Mouse (Mus musculus) stomach, postnatal 0 days (tissue): ENCODE data around the gene Becn1. TPM values are rescaled to one million over a fixed set of nuclear protein-coding genes. Genes with fewer than 3 reads are reported as not detected.

Experiments used
- ATAC-seq: fragments of 200-750 bp; cut with Nextera tagmentation; 2 replicates; pipeline ENCODE4 v1.8.0; 2017; ENCODE audit not compliant: low FRiP score, low TSS enrichment
- DNase-seq: peaks from one replicate; pipeline ENCODE4 v3.0.0-alpha.2; 2016; ENCODE audit warnings: low spot score
- H3K27ac ChIP-seq: fragments of 300-500 bp; sonication (generic); replicated peaks from 2 replicates; pipeline ENCODE4 v1.5.1; 2014; ENCODE audit warnings: mild to moderate bottlenecking, control low read depth
- H3K27me3 ChIP-seq: fragments of 300-500 bp; sonication (generic); 2 replicates; pipeline ENCODE4 v1.6.1; 2014; ENCODE audit warnings: low read length; ENCODE audit not compliant: control insufficient read depth, insufficient read depth
- H3K36me3 ChIP-seq: fragments of 300-500 bp; sonication (generic); 2 replicates; pipeline ENCODE4 v1.6.1; 2014; ENCODE audit warnings: low read length, mixed read lengths; ENCODE audit not compliant: control insufficient read depth, insufficient read depth
- H3K4me1 ChIP-seq: fragments of 300-500 bp; sonication (generic); replicated peaks from 2 replicates; pipeline ENCODE4 v1.6.1; 2014; ENCODE audit warnings: antibody characterized with exemption; ENCODE audit not compliant: control insufficient read depth, insufficient read depth
- H3K4me2 ChIP-seq: fragments of 300-500 bp; sonication (generic); replicated peaks from 2 replicates; pipeline ENCODE4 v1.6.1; 2014; ENCODE audit warnings: low read depth, mild to moderate bottlenecking, control low read depth, moderate library complexity
- H3K4me3 ChIP-seq: fragments of 300-500 bp; sonication (generic); 2 replicates; pipeline ENCODE4 v1.5.1; 2014; ENCODE audit warnings: low read depth, low read length, control low read depth
- H3K9ac ChIP-seq: fragments of 300-500 bp; sonication (generic); 2 replicates; pipeline ENCODE4 v1.6.1; 2014; ENCODE audit warnings: mild to moderate bottlenecking, low read length, control low read depth, mixed read lengths
- H3K9me3 ChIP-seq: fragments of 300-500 bp; sonication (generic); 2 replicates; pipeline ENCODE4 v1.6.1; 2016; ENCODE audit warnings: low read length; ENCODE audit not compliant: control insufficient read depth
- CTCF ChIP-seq: IDR thresholded peaks from 2 replicates; pipeline ENCODE4 v1.5.1; 2016; ENCODE audit warnings: antibody characterized with exemption, low read depth, mild to moderate bottlenecking, moderate library complexity
- EP300 ChIP-seq: optimal IDR thresholded peaks from 2 replicates; pipeline ENCODE3; 2016; ENCODE audit warnings: antibody characterized with exemption
- WGBS: fragments of 180-500 bp; shearing (Covaris S2); extraction: QIAGEN DNeasy Blood & Tissue Kit; methylation state at CpG from one replicate; pipeline ENCODE4 v1.1.7; 2014; 5-methylcytosine and 5-hydroxymethylcytosine counted together
- polyA plus RNA-seq: library from polyadenylated mRNA; unstranded; fragments of >200 nt; fragmentation: Nextera tagmentation; extraction: Ambion mirVana; gene quantifications from 2 replicates; pipeline ENCODE4 v1.2.1, GENCODE M21; 2015

Gene Becn1
- polyA plus RNA-seq, 1 experiment from 2014 or later, result 102 TPM

DNA sequence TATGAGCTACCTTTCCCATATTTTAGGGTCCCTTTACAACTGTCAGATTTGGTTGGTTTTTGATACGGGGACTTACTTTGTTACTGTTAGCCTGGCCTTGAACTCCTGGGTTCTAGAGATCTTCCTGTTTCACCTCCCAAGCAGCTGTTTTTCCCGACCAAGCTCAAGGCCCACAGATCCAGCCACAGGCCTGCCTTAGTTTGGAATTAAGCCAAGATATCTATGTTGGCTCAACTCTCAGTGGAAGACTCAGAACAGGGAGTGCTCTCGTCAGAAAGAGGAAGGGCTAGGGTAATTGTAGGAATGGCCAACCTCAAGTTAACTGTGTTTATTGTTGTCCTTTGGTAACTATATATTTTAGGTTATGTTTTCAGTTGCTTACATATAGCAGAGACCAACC, 10.1 kb upstream of the Becn1 start:
- no peak for TF ChIP-seq EP300
- no peak for TF ChIP-seq CTCF

DNA sequence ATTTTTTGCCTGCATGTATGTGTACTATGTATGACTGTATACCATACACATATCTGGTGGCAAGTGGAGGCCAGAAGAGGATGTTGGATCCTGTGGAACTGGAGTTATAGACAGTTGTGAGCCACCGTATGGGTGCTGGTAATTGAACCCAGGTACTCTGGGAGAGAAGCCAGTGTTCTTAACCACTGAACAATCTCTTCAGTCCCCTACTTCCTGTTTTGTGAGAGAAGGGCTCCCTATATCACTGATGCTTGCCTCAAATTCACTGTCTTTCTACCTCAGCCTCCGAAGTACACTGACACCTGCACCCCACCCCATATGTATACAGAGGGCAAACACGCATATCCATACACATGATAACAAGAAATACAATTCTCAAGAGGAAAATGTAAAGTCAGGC, 9.0 kb upstream of the Becn1 start:
- ATAC-seq, result no peak
- WGBS, result 83% methylated on average over 3 of the region's 3 CpGs
- Histone ChIP-seq H3K27ac (no peak overlapping the region), H3K4me2 (no peak overlapping the region), H3K4me3 (no peak overlapping the region), H3K4me1 (no peaks in the 10 kb centered on the region), H3K36me3 (no peaks in the 10 kb centered on the region), H3K9me3 (no peaks in the 10 kb centered on the region), H3K27me3 (no peaks in the 10 kb centered on the region), H3K9ac (no peak overlapping the region)
- TF ChIP-seq CTCF (no peak), EP300 (no peak)
- no peak for DNase-seq

More for the DNA sequence above, 10.1 kb upstream of the Becn1 start:
- 36% methylated on average over 3 of the region's 3 CpGs for WGBS
- Histone ChIP-seq H3K27ac (no peak overlapping the region), H3K4me1 (peaks cover 3% of the 10 kb centered on the region; the same call in 1 of the 2 replicates), H3K4me2 (no peak overlapping the region), H3K4me3 (no peak overlapping the region), H3K9ac (no peak overlapping the region), H3K27me3 (no peaks in the 10 kb centered on the region), H3K36me3 (no peaks in the 10 kb centered on the region), H3K9me3 (no peaks in the 10 kb centered on the region)
- no peak for DNase-seq
- ATAC-seq, result no peak

DNA sequence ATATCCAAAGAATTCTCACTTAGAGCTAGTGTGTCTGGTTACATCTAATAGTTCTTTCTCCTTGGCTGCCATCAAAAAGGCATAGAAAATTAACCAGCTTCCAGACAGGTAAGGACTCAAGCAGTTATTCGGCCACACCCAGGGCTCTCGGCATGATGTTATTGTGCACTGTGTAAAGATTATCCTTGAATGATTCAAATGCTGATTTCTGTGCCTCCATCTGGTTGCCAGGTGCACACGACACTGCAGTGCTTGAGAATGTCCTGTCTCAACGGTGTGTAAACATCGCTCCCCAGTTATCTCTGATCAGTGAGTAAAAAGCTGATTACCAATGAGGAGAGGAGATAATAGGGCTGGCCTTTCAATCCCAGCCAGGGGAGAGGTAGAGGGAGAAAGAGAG, 5.7 kb upstream of the Becn1 start:
- no peak overlapping the region for H3K4me2 ChIP-seq
- WGBS, result 22% methylated on average over 5 of the region's 5 CpGs
- H3K4me3 ChIP-seq, result no peak overlapping the region
- DNase-seq (no peak), ATAC-seq (peak; percentile 47; the same call in 1 of the 2 replicates)
- no peak for TF ChIP-seq EP300
- TF ChIP-seq CTCF, result no peak
- no peaks in the 10 kb centered on the region for H3K27me3 ChIP-seq
- H3K27ac ChIP-seq, result no peak overlapping the region
- H3K36me3 ChIP-seq, result no peaks in the 10 kb centered on the region
- H3K9ac ChIP-seq, result no peak overlapping the region
- H3K9me3 ChIP-seq, result no peaks in the 10 kb centered on the region
- H3K4me1 ChIP-seq, result no peaks in the 10 kb centered on the region

DNA sequence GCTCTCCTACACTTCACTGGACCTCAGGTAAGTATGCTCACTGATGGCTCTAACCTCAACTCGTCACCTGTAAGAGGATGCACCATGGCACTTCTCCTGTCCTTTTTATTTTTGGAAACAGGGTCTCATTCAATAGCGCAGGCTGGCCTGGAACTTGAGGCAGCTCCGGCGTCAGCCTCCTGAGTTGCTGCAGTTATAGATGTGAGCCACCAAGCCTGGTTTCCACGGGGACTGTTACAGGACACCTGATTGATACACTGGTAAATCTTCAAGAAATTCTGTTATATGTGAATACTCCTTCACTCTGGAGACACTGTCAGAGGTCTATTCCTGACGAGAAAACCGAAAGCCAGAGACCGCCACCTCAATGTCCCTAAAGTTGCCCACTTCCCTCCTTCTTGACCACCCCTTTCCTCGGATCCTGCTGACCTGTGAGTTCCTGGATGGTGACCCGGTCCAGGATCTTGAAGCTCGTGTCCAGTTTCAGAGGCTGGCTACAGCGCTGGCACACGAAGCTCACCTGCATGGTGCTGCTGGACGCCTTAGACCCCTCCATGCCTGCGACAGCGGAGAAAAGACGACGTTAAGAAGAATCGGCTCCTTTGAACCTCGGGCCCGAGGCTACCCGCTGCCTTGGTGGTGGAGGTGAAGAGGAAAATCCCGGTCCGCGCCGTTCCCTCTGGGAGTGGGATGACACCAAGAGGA, 635 bp downstream of the Becn1 start:
- H3K4me3 ChIP-seq, result peak overlapping the region; percentile 89

DNA sequence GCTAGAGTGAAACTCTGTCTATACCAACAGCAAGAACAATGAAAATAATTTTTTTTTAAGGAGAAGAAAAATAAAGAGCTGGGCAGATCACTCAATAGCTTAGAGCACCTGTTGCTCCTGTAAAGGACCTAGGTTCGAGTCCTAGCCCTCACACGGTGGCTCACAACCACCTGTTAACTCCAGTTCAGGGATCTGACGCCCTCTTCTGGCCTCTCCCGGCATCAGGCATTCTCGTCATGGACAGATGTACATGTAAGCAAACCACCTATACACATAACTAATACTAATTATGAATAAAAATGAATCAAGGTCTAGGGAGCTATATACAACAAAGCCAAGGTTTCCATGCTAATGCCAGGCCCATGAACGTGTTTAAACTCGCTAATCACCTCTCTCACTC, 1.2 kb downstream of the Becn1 start:
- Histone ChIP-seq H3K4me3 (peak overlapping the region; percentile 89), H3K27me3 (no peaks in the 10 kb centered on the region), H3K27ac (no peak overlapping the region), H3K4me2 (peak overlapping the region; percentile 97), H3K36me3 (peaks cover 4% of the 10 kb centered on the region; the same call in 1 of the 2 replicates), H3K4me1 (peaks cover 7% of the 10 kb centered on the region; the same call in 1 of the 2 replicates), H3K9me3 (no peaks in the 10 kb centered on the region), H3K9ac (peak overlapping the region; percentile 89; the same call in 1 of the 2 replicates)
- 59% methylated on average over 7 of the region's 7 CpGs for WGBS
- ATAC-seq (no peak), DNase-seq (no peak)
- TF ChIP-seq CTCF, result peak; percentile 56
- TF ChIP-seq EP300, result no peak

More for the DNA sequence above, 635 bp downstream of the Becn1 start:
- peaks cover 7% of the 10 kb centered on the region; the same call in 1 of the 2 replicates for H3K4me1 ChIP-seq
- H3K9ac ChIP-seq, result peak overlapping the region; percentile 89
- peaks cover 4% of the 10 kb centered on the region; the same call in 1 of the 2 replicates for H3K36me3 ChIP-seq
- H3K27me3 ChIP-seq, result no peaks in the 10 kb centered on the region
- peak overlapping the region; percentile 74 for H3K27ac ChIP-seq
- DNase-seq, result no peak
- H3K9me3 ChIP-seq, result no peaks in the 10 kb centered on the region
- TF ChIP-seq EP300 (no peak), CTCF (no peak)
- peak overlapping the region; percentile 97 for H3K4me2 ChIP-seq
- ATAC-seq, result peak; percentile 11; the same call in 1 of the 2 replicates
- 11% methylated on average over 26 of the region's 26 CpGs for WGBS

DNA sequence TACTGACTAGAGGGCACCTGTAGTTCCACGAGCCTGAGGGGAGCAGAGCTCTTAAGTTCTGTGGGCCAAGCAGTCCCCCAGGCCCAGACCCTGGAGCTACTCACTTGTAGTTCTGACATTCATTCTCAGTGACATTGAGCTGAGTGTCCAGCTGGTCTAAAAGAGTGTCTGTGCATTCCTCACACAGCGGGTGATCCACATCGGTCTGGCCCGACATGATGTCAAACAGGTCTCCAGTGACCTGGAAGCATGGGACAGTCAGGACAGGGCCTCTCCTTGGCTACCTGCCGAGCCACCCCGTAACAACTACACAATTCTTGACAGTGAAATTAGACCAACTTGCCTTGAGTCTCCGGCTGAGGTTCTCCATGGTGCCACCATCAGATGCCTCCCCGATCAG, 6.9 kb downstream of the Becn1 start:
- no peaks in the 10 kb centered on the region for H3K9me3 ChIP-seq
- no peak overlapping the region for H3K4me2 ChIP-seq
- no peak overlapping the region for H3K27ac ChIP-seq
- TF ChIP-seq CTCF (no peak), EP300 (no peak)
- ATAC-seq (no peak), DNase-seq (no peak)
- no peak overlapping the region for H3K4me3 ChIP-seq
- peaks cover 27% of the 10 kb centered on the region for H3K36me3 ChIP-seq
- H3K27me3 ChIP-seq, result no peaks in the 10 kb centered on the region
- no peaks in the 10 kb centered on the region for H3K4me1 ChIP-seq
- WGBS, result 95% methylated on average over 8 of the region's 8 CpGs
- H3K9ac ChIP-seq, result no peak overlapping the region
